Mouse (Mus musculus) forebrain, embryonic 12.5 days (tissue): ENCODE results near the gene Med23. TPM values are rescaled to one million over a fixed set of nuclear protein-coding genes. Genes with fewer than 3 reads are reported as not detected.

ENCODE experiments used
- ATAC-seq: fragments of 200-750 bp; cut with Nextera tagmentation; 2 replicates; pipeline ENCODE4 v1.8.0; 2017; ENCODE audit warnings: moderate TSS enrichment; ENCODE audit not compliant: low FRiP score
- H3K27ac ChIP-seq: fragments of 300-500 bp; sonication (generic); 2 replicates; pipeline ENCODE4 v1.5.1; 2016; ENCODE audit warnings: mild to moderate bottlenecking
- H3K27me3 ChIP-seq: fragments of 300-500 bp; sonication (generic); 2 replicates; pipeline ENCODE4 v1.6.1; 2016; ENCODE audit warnings: mild to moderate bottlenecking
- H3K36me3 ChIP-seq: fragments of 300-500 bp; sonication (generic); replicated peaks from 2 replicates; pipeline ENCODE4 v1.6.1; 2016; ENCODE audit warnings: mild to moderate bottlenecking
- H3K4me1 ChIP-seq: fragments of 300-500 bp; sonication (generic); 2 replicates; pipeline ENCODE4 v1.6.1; 2016
- H3K4me2 ChIP-seq: fragments of 300-500 bp; sonication (generic); 2 replicates; pipeline ENCODE4 v1.6.1; 2016; ENCODE audit warnings: mild to moderate bottlenecking, moderate library complexity
- H3K4me3 ChIP-seq: fragments of 300-500 bp; sonication (generic); replicated peaks from 2 replicates; pipeline ENCODE4 v1.5.1; 2016; ENCODE audit warnings: mild to moderate bottlenecking
- H3K9ac ChIP-seq: fragments of 300-500 bp; sonication (generic); 2 replicates; pipeline ENCODE4 v1.6.1; 2016; ENCODE audit warnings: mild to moderate bottlenecking
- H3K9me3 ChIP-seq: fragments of 300-500 bp; sonication (generic); 2 replicates; pipeline ENCODE4 v1.6.1; 2016
- WGBS: fragments of 180-500 bp; shearing (Covaris S2); methylation state at CpG from one replicate; pipeline ENCODE4 v1.1.7; 2016; 5-methylcytosine and 5-hydroxymethylcytosine counted together
- polyA plus RNA-seq: library from polyadenylated mRNA; unstranded; fragments of >200 nt; fragmentation: Nextera tagmentation; extraction: Ambion mirVana; gene quantifications from 2 replicates; pipeline ENCODE4 v1.2.1, GENCODE M21; 2016

The Med23 gene
- polyA plus RNA-seq: 35.2 and 36.8 TPM in 2 replicates

GRCm38 (mm10) chr10:24869760-24870290 lies at the start of gene Med23:
Gene Med23, plus strand, starts transcription at chr10:24869986.
- Histone ChIP-seq H3K4me3 (peak within 1 kb of the TSS; percentile 81), H3K9me3 (no peaks in the 10 kb centered on the region), H3K4me2 (peak within 1 kb of the TSS; percentile 59), H3K27me3 (no peaks in the 10 kb centered on the region), H3K4me1 (peaks cover 4% of the 10 kb centered on the region; the same call in 1 of the 2 replicates), H3K36me3 (peaks cover 29% of the 10 kb centered on the region), H3K27ac (0 out of 2 replicates have a peak within 1 kb of the TSS, but pooled peaks have one; percentile 53), H3K9ac (peak within 1 kb of the TSS; percentile 88)
- ATAC-seq: peak; percentile 99
- WGBS: under 1% methylated on average over 36 of the region's 36 CpGs

GRCm38 (mm10) chr10:24821990-24822676 lies 47.7 kb upstream of the Med23 start:
- Histone ChIP-seq H3K4me1 (peaks cover 7% of the 10 kb centered on the region), H3K36me3 (no peaks in the 10 kb centered on the region), H3K4me2 (no peak overlapping the region), H3K9ac (no peak overlapping the region), H3K27me3 (no peaks in the 10 kb centered on the region), H3K4me3 (no peak overlapping the region), H3K9me3 (no peaks in the 10 kb centered on the region), H3K27ac (no peak overlapping the region)
- 90% methylated on average over 4 of the region's 4 CpGs for WGBS
- no peak for ATAC-seq

- Histone ChIP-seq H3K27ac (no peak overlapping the region), H3K9ac (no peak overlapping the region), H3K9me3 (no peaks in the 10 kb centered on the region), H3K27me3 (no peaks in the 10 kb centered on the region), H3K4me1 (peaks cover 7% of the 10 kb centered on the region), H3K4me2 (no peak overlapping the region), H3K4me3 (no peak overlapping the region), H3K36me3 (no peaks in the 10 kb centered on the region)
- 86% methylated on average over 1 of the region's 1 CpGs for WGBS
- ATAC-seq: no peak
Observed at GRCm38 (mm10) chr10:24822842-24823241, 46.9 kb upstream of the Med23 start.

- Histone ChIP-seq H3K4me1 (peaks cover 7% of the 10 kb centered on the region), H3K4me3 (no peak overlapping the region), H3K27ac (no peak overlapping the region), H3K36me3 (no peaks in the 10 kb centered on the region), H3K27me3 (no peaks in the 10 kb centered on the region), H3K9ac (no peak overlapping the region), H3K9me3 (no peaks in the 10 kb centered on the region), H3K4me2 (no peak overlapping the region)
- 59% methylated on average over 1 of the region's 1 CpGs for WGBS
- no peak for ATAC-seq
Observed at GRCm38 (mm10) chr10:24823265-24823664, 46.5 kb upstream of the Med23 start.

- Histone ChIP-seq H3K4me3 (no peak overlapping the region), H3K9ac (no peak overlapping the region), H3K36me3 (no peaks in the 10 kb centered on the region), H3K4me2 (no peak overlapping the region), H3K27me3 (no peaks in the 10 kb centered on the region), H3K4me1 (peaks cover 7% of the 10 kb centered on the region), H3K27ac (no peak overlapping the region), H3K9me3 (no peaks in the 10 kb centered on the region)
- WGBS: 87% methylated on average over 16 of the region's 16 CpGs
- ATAC-seq: no peak
Observed at GRCm38 (mm10) chr10:24823697-24824535, 45.9 kb upstream of the Med23 start.

- Histone ChIP-seq H3K36me3 (no peaks in the 10 kb centered on the region), H3K4me1 (peaks cover 7% of the 10 kb centered on the region), H3K27me3 (no peaks in the 10 kb centered on the region), H3K9ac (no peak overlapping the region), H3K27ac (no peak overlapping the region), H3K4me2 (no peak overlapping the region), H3K9me3 (no peaks in the 10 kb centered on the region), H3K4me3 (no peak overlapping the region)
- 83% methylated on average over 8 of the region's 8 CpGs for WGBS
- no peak for ATAC-seq
Observed at GRCm38 (mm10) chr10:24824621-24825020, 45.2 kb upstream of the Med23 start.

GRCm38 (mm10) chr10:24825456-24826081 lies 44.2 kb upstream of the Med23 start:
- WGBS: 86% methylated on average over 7 of the region's 7 CpGs
- no peaks in the 10 kb centered on the region for H3K9me3 ChIP-seq
- H3K36me3 ChIP-seq: no peaks in the 10 kb centered on the region
- no peak overlapping the region for H3K9ac ChIP-seq
- peaks cover 7% of the 10 kb centered on the region for H3K4me1 ChIP-seq
- H3K4me3 ChIP-seq: no peak overlapping the region
- H3K4me2 ChIP-seq: no peak overlapping the region
- H3K27ac ChIP-seq: no peak overlapping the region
- H3K27me3 ChIP-seq: no peaks in the 10 kb centered on the region
- ATAC-seq: no peak

- H3K4me1 ChIP-seq: peaks cover 7% of the 10 kb centered on the region
- H3K36me3 ChIP-seq: no peaks in the 10 kb centered on the region
- no peaks in the 10 kb centered on the region for H3K27me3 ChIP-seq
- no peak overlapping the region for H3K4me2 ChIP-seq
- H3K27ac ChIP-seq: no peak overlapping the region
- no peaks in the 10 kb centered on the region for H3K9me3 ChIP-seq
- H3K9ac ChIP-seq: no peak overlapping the region
- 13% methylated on average over 6 of the region's 6 CpGs for WGBS
- ATAC-seq: 0 out of 2 replicates have a peak, but pooled peaks have one; percentile 23
- no peak overlapping the region for H3K4me3 ChIP-seq
Observed at GRCm38 (mm10) chr10:24826130-24826529, 43.7 kb upstream of the Med23 start.

- Histone ChIP-seq H3K4me1 (peaks cover 7% of the 10 kb centered on the region), H3K4me3 (no peak overlapping the region), H3K27me3 (no peaks in the 10 kb centered on the region), H3K27ac (no peak overlapping the region), H3K36me3 (no peaks in the 10 kb centered on the region), H3K9me3 (no peaks in the 10 kb centered on the region), H3K4me2 (no peak overlapping the region), H3K9ac (no peak overlapping the region)
- 95% methylated on average over 4 of the region's 4 CpGs for WGBS
- no peak for ATAC-seq
Observed at GRCm38 (mm10) chr10:24828136-24828535, 41.6 kb upstream of the Med23 start.

- Histone ChIP-seq H3K9me3 (no peaks in the 10 kb centered on the region), H3K27ac (no peak overlapping the region), H3K9ac (no peak overlapping the region), H3K36me3 (no peaks in the 10 kb centered on the region), H3K4me2 (no peak overlapping the region), H3K27me3 (no peaks in the 10 kb centered on the region), H3K4me3 (no peak overlapping the region), H3K4me1 (peaks cover 17% of the 10 kb centered on the region)
- no peak for ATAC-seq
- WGBS: 86% methylated on average over 5 of the region's 5 CpGs
Observed at GRCm38 (mm10) chr10:24830448-24830847, 39.3 kb upstream of the Med23 start.

GRCm38 (mm10) chr10:24831377-24832095 lies 38.2 kb upstream of the Med23 start:
- 74% methylated on average over 14 of the region's 15 CpGs for WGBS
- no peak overlapping the region for H3K4me2 ChIP-seq
- peaks cover 21% of the 10 kb centered on the region for H3K4me1 ChIP-seq
- H3K36me3 ChIP-seq: no peaks in the 10 kb centered on the region
- H3K27ac ChIP-seq: no peak overlapping the region
- ATAC-seq: no peak
- no peak overlapping the region for H3K9ac ChIP-seq
- no peaks in the 10 kb centered on the region for H3K27me3 ChIP-seq
- no peaks in the 10 kb centered on the region for H3K9me3 ChIP-seq
- no peak overlapping the region for H3K4me3 ChIP-seq
